Mouse (Mus musculus): Measurements from ENCODE around the gene Kcnj5. TPM values are rescaled to one million over a fixed set of nuclear protein-coding genes. Genes with fewer than 3 reads are reported as not detected.

The Kcnj5 gene
- total and polyA plus RNA-seq, 3 experiments, result 0.11 TPM; not detected in 2

GRCm38 (mm10) chr9:32292686-32293085, 51.5 kb downstream of the Kcnj5 start:
- no peaks in the 10 kb centered on the region for H3K27me3 ChIP-seq (ENCODE audit: insufficient read depth, low read length)
- H3K36me3 ChIP-seq (replicated peaks), result no peaks in the 10 kb centered on the region
- no peak for ATAC-seq (ENCODE audit: extremely low read depth, insufficient number of reproducible peaks, low FRiP score, poor library complexity, severe bottlenecking)
- H3K4me1 ChIP-seq (ENCODE audit: insufficient read depth, low read depth, low read length), result no peaks in the 10 kb centered on the region
- no peak for TF ChIP-seq TAL1 (conservative IDR thresholded peaks at IDR 0.05; ENCODE audit: low read depth, low read length)
- TF ChIP-seq GATA2 (IDR thresholded peaks at IDR 0.05; ENCODE audit: borderline replicate concordance, low read depth, low read length), result no peak
- H3K9me3 ChIP-seq (replicated peaks), result peaks cover 4% of the 10 kb centered on the region; the same call in 1 of the 2 replicates
- no peak for DNase-seq (ENCODE audit: low spot score)
- no peak overlapping the region for H3K4me3 ChIP-seq (ENCODE audit: low read depth, low read length)

- TF ChIP-seq GATA1 (IDR thresholded peaks at IDR 0.05; ENCODE audit: borderline replicate concordance, low read length) (no peak), TAL1 (conservative IDR thresholded peaks at IDR 0.05; ENCODE audit: low read depth, low read length) (no peak), POLR2AphosphoS5 (IDR thresholded peaks at IDR 0.05; ENCODE audit: insufficient replicate concordance, low read depth, low read length) (no peak), GATA2 (IDR thresholded peaks at IDR 0.05; ENCODE audit: borderline replicate concordance, low read depth, low read length) (no peak), CTCF (IDR thresholded peaks at IDR 0.05; ENCODE audit: low read depth, low read length) (no peak)
- ATAC-seq (ENCODE audit: extremely low read depth, insufficient number of reproducible peaks, low FRiP score, poor library complexity, severe bottlenecking) (no peak), DNase-seq (ENCODE audit: low spot score) (no peak)
- Histone ChIP-seq H3K9me3 (replicated peaks) (peaks cover 7% of the 10 kb centered on the region), H3K36me3 (replicated peaks) (no peaks in the 10 kb centered on the region), H3K27me3 (ENCODE audit: insufficient read depth, low read length) (no peaks in the 10 kb centered on the region), H3K4me3 (ENCODE audit: low read depth, low read length) (no peak overlapping the region), H3K4me1 (ENCODE audit: insufficient read depth, low read depth, low read length) (no peaks in the 10 kb centered on the region)
These were observed 52.5 kb downstream of the Kcnj5 start for GRCm38 (mm10) chr9:32291618-32292017.

GRCm38 (mm10) chr9:32283591-32283990, 60.6 kb downstream of the Kcnj5 start:
- DNase-seq (ENCODE audit: low spot score) (no peak), ATAC-seq (ENCODE audit: extremely low read depth, insufficient number of reproducible peaks, low FRiP score, poor library complexity, severe bottlenecking) (no peak)
- Histone ChIP-seq H3K36me3 (replicated peaks) (no peaks in the 10 kb centered on the region), H3K4me3 (ENCODE audit: low read depth, low read length) (no peak overlapping the region), H3K4me1 (ENCODE audit: insufficient read depth, low read depth, low read length) (no peaks in the 10 kb centered on the region), H3K9me3 (replicated peaks) (peaks cover 18% of the 10 kb centered on the region), H3K27me3 (ENCODE audit: insufficient read depth, low read length) (no peaks in the 10 kb centered on the region)
- TF ChIP-seq TAL1 (conservative IDR thresholded peaks at IDR 0.05; ENCODE audit: low read depth, low read length) (no peak), GATA1 (IDR thresholded peaks at IDR 0.05; ENCODE audit: borderline replicate concordance, low read length) (no peak), CTCF (IDR thresholded peaks at IDR 0.05; ENCODE audit: low read depth, low read length) (no peak)

GRCm38 (mm10) chr9:32280456-32280855, 63.7 kb downstream of the Kcnj5 start:
- Histone ChIP-seq H3K9me3 (replicated peaks) (peaks cover 9% of the 10 kb centered on the region), H3K4me1 (ENCODE audit: insufficient read depth, low read depth, low read length) (no peaks in the 10 kb centered on the region), H3K4me3 (ENCODE audit: low read depth, low read length) (no peak overlapping the region), H3K27me3 (ENCODE audit: insufficient read depth, low read length) (no peaks in the 10 kb centered on the region), H3K36me3 (replicated peaks) (no peaks in the 10 kb centered on the region)
- no peak for TF ChIP-seq GATA2 (IDR thresholded peaks at IDR 0.05; ENCODE audit: borderline replicate concordance, low read depth, low read length)
- no peak for TF ChIP-seq TAL1 (conservative IDR thresholded peaks at IDR 0.05; ENCODE audit: low read depth, low read length)
- TF ChIP-seq GATA1 (IDR thresholded peaks at IDR 0.05; ENCODE audit: borderline replicate concordance, low read length), result no peak
- no peak for TF ChIP-seq POLR2AphosphoS5 (IDR thresholded peaks at IDR 0.05; ENCODE audit: insufficient replicate concordance, low read depth, low read length)
- TF ChIP-seq CTCF (IDR thresholded peaks at IDR 0.05; ENCODE audit: low read depth, low read length), result no peak
- ATAC-seq (ENCODE audit: extremely low read depth, insufficient number of reproducible peaks, low FRiP score, poor library complexity, severe bottlenecking), result peak; percentile 77
- no peak for DNase-seq (ENCODE audit: low spot score)

- DNase-seq (ENCODE audit: low spot score) (no peak), ATAC-seq (ENCODE audit: extremely low read depth, insufficient number of reproducible peaks, low FRiP score, poor library complexity, severe bottlenecking) (no peak)
- Histone ChIP-seq H3K27me3 (ENCODE audit: insufficient read depth, low read length) (no peaks in the 10 kb centered on the region), H3K36me3 (replicated peaks) (no peaks in the 10 kb centered on the region), H3K4me3 (ENCODE audit: low read depth, low read length) (no peak overlapping the region), H3K4me1 (ENCODE audit: insufficient read depth, low read depth, low read length) (no peaks in the 10 kb centered on the region), H3K9me3 (replicated peaks) (peaks cover 9% of the 10 kb centered on the region)
- TF ChIP-seq TAL1 (conservative IDR thresholded peaks at IDR 0.05; ENCODE audit: low read depth, low read length) (no peak), GATA1 (IDR thresholded peaks at IDR 0.05; ENCODE audit: borderline replicate concordance, low read length) (no peak), POLR2AphosphoS5 (IDR thresholded peaks at IDR 0.05; ENCODE audit: insufficient replicate concordance, low read depth, low read length) (no peak), GATA2 (IDR thresholded peaks at IDR 0.05; ENCODE audit: borderline replicate concordance, low read depth, low read length) (no peak)
These were observed 64.4 kb downstream of the Kcnj5 start for GRCm38 (mm10) chr9:32279789-32280188.

- H3K36me3 ChIP-seq (replicated peaks), result no peaks in the 10 kb centered on the region
- no peaks in the 10 kb centered on the region for H3K27me3 ChIP-seq (ENCODE audit: insufficient read depth, low read length)
- H3K4me3 ChIP-seq (ENCODE audit: low read depth, low read length), result no peak overlapping the region
- H3K9me3 ChIP-seq (replicated peaks), result peaks cover 9% of the 10 kb centered on the region
- DNase-seq (ENCODE audit: low spot score) (no peak), ATAC-seq (ENCODE audit: extremely low read depth, insufficient number of reproducible peaks, low FRiP score, poor library complexity, severe bottlenecking) (no peak)
- H3K4me1 ChIP-seq (ENCODE audit: insufficient read depth, low read depth, low read length), result no peaks in the 10 kb centered on the region
- TF ChIP-seq GATA2 (IDR thresholded peaks at IDR 0.05; ENCODE audit: borderline replicate concordance, low read depth, low read length) (no peak), TAL1 (conservative IDR thresholded peaks at IDR 0.05; ENCODE audit: low read depth, low read length) (no peak), CTCF (IDR thresholded peaks at IDR 0.05; ENCODE audit: low read depth, low read length) (no peak), GATA1 (IDR thresholded peaks at IDR 0.05; ENCODE audit: borderline replicate concordance, low read length) (no peak), POLR2AphosphoS5 (IDR thresholded peaks at IDR 0.05; ENCODE audit: insufficient replicate concordance, low read depth, low read length) (no peak)
These were observed 66.1 kb downstream of the Kcnj5 start for GRCm38 (mm10) chr9:32278052-32278451.

GRCm38 (mm10) chr9:32271896-32272444, 72.2 kb downstream of the Kcnj5 start:
- ATAC-seq (ENCODE audit: extremely low read depth, insufficient number of reproducible peaks, low FRiP score, poor library complexity, severe bottlenecking), result no peak
- no peak overlapping the region for H3K4me3 ChIP-seq (ENCODE audit: low read depth, low read length)

More at GRCm38 (mm10) chr9:32271896-32272444, 72.2 kb downstream of the Kcnj5 start:
- Histone ChIP-seq H3K4me1 (ENCODE audit: insufficient read depth, low read depth, low read length) (no peaks in the 10 kb centered on the region), H3K27me3 (ENCODE audit: insufficient read depth, low read length) (no peaks in the 10 kb centered on the region), H3K9me3 (replicated peaks) (no peaks in the 10 kb centered on the region), H3K36me3 (replicated peaks) (no peaks in the 10 kb centered on the region)
- DNase-seq (ENCODE audit: low spot score), result no peak
- TF ChIP-seq TAL1 (conservative IDR thresholded peaks at IDR 0.05; ENCODE audit: low read depth, low read length), result no peak
- no peak for TF ChIP-seq POLR2AphosphoS5 (IDR thresholded peaks at IDR 0.05; ENCODE audit: insufficient replicate concordance, low read depth, low read length)
- no peak for TF ChIP-seq GATA2 (IDR thresholded peaks at IDR 0.05; ENCODE audit: borderline replicate concordance, low read depth, low read length)
- TF ChIP-seq GATA1 (IDR thresholded peaks at IDR 0.05; ENCODE audit: borderline replicate concordance, low read length), result no peak
- no peak for TF ChIP-seq CTCF (IDR thresholded peaks at IDR 0.05; ENCODE audit: low read depth, low read length)
